Mouse (Mus musculus) heart, embryonic 11.5 days (tissue): ENCODE results near the gene Grm4. TPM values are rescaled to one million over a fixed set of nuclear protein-coding genes. Genes with fewer than 3 reads are reported as not detected.

Experiments used
- ATAC-seq: fragments of 200-750 bp; cut with Nextera tagmentation; replicated peaks from 2 replicates; pipeline ENCODE4 v1.8.0; 2017; ENCODE audit warnings: moderate library complexity; ENCODE audit not compliant: insufficient number of reproducible peaks, low FRiP score, low TSS enrichment
- H3K27ac ChIP-seq: fragments of 300-500 bp; sonication (generic); 2 replicates; pipeline ENCODE4 v1.5.1; 2014; ENCODE audit warnings: mild to moderate bottlenecking, low read depth, low read length
- H3K27me3 ChIP-seq: fragments of 300-500 bp; sonication (generic); 2 replicates; pipeline ENCODE4 v1.6.1; 2014; ENCODE audit warnings: mild to moderate bottlenecking, low read length, mixed read lengths; ENCODE audit not compliant: control insufficient read depth, insufficient read depth
- H3K36me3 ChIP-seq: fragments of 300-500 bp; sonication (generic); 2 replicates; pipeline ENCODE4 v1.6.1; 2014; ENCODE audit warnings: mild to moderate bottlenecking, low read length, moderate library complexity, mixed read lengths; ENCODE audit not compliant: control insufficient read depth, insufficient read depth
- H3K4me1 ChIP-seq: fragments of 300-500 bp; sonication (generic); 2 replicates; pipeline ENCODE4 v1.6.1; 2014; ENCODE audit warnings: low read length; ENCODE audit not compliant: control insufficient read depth, insufficient read depth
- H3K4me2 ChIP-seq: fragments of 300-500 bp; sonication (generic); 2 replicates; pipeline ENCODE4 v1.6.1; 2014; ENCODE audit warnings: mild to moderate bottlenecking, moderate library complexity
- H3K4me3 ChIP-seq: fragments of 300-500 bp; sonication (generic); 2 replicates; pipeline ENCODE4 v1.5.1; 2014; ENCODE audit warnings: low read depth, low read length
- H3K9ac ChIP-seq: fragments of 300-500 bp; sonication (generic); 2 replicates; pipeline ENCODE4 v1.6.1; 2014; ENCODE audit warnings: mild to moderate bottlenecking, low read depth, low read length, moderate library complexity
- H3K9me3 ChIP-seq: fragments of 300-500 bp; sonication (generic); replicated peaks from 2 replicates; pipeline ENCODE4 v1.6.1; 2016; ENCODE audit warnings: low read length; ENCODE audit not compliant: control insufficient read depth
- WGBS: fragments of 180-500 bp; shearing (Covaris S2); extraction: QIAGEN DNeasy Blood & Tissue Kit; methylation state at CpG from one replicate; pipeline ENCODE4 v1.1.7; 2014; ENCODE audit not compliant: insufficient replicate concordance; 5-methylcytosine and 5-hydroxymethylcytosine counted together
- polyA plus RNA-seq: library from polyadenylated mRNA; unstranded; fragments of >200 nt; fragmentation: Nextera tagmentation; extraction: Ambion mirVana; gene quantifications from 2 replicates; pipeline ENCODE4 v1.2.1, GENCODE M21; 2014

The Grm4 gene
- polyA plus RNA-seq: 0.06 and 0.07 TPM in 2 replicates

DNA sequence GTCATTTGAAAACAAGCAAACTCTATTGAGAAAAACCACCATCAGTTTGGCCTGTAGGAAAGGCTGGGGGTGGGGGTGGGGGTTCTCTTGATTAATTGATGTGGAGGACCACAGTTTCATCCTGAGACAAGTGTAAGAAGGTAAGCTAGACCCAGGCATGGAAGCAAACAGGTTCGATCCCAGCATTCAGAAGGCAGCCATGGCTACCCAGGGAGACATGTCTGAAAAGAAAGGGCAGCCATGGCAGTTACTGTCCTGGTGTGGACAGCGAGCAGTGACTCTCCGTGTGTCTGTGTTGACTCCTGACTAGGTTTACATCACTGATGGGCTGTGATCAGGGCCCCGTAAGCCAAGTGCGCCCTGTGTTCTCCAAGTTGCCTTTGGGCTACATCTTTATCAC is at the start of gene Grm4:
Gene Grm4, minus strand, starts transcription at position 101 of the 400 bp plus-strand sequence.
- no peaks in the 10 kb centered on the region for H3K36me3 ChIP-seq
- peaks cover 59% of the 10 kb centered on the region for H3K27me3 ChIP-seq
- no peak for ATAC-seq
- no peak within 1 kb of the TSS for H3K27ac ChIP-seq
- no peak within 1 kb of the TSS for H3K4me3 ChIP-seq
- H3K9me3 ChIP-seq: no peaks in the 10 kb centered on the region
- H3K9ac ChIP-seq: no peak within 1 kb of the TSS
- WGBS: 67% methylated on average over 5 of the region's 5 CpGs
- no peak within 1 kb of the TSS for H3K4me2 ChIP-seq
- no peaks in the 10 kb centered on the region for H3K4me1 ChIP-seq

DNA sequence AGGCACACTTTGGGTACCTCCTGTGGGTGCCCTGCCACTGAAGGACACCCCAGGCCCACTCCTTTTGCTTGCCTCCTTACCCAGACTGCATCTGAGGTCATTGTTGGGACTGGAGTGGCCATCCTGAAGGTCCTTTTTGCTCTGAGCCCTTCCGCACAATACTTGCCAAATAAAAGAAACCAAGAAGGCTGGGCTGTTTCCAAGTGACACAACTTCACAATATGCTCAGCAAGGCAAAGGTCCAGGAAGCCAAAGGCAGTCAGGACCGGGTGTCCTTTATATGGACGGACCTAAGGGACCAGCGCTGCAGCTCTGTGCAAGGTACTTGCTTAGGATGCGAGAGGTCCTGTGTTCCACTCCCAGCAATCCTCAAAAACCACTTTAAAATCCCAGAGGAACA is 47.0 kb upstream of the Grm4 start:
- Histone ChIP-seq H3K27me3 (no peaks in the 10 kb centered on the region), H3K9ac (no peak overlapping the region), H3K27ac (no peak overlapping the region), H3K9me3 (no peaks in the 10 kb centered on the region), H3K4me3 (no peak overlapping the region), H3K4me2 (no peak overlapping the region), H3K36me3 (no peaks in the 10 kb centered on the region), H3K4me1 (peaks cover 25% of the 10 kb centered on the region)
- 90% methylated on average over 5 of the region's 5 CpGs for WGBS
- no peak for ATAC-seq

DNA sequence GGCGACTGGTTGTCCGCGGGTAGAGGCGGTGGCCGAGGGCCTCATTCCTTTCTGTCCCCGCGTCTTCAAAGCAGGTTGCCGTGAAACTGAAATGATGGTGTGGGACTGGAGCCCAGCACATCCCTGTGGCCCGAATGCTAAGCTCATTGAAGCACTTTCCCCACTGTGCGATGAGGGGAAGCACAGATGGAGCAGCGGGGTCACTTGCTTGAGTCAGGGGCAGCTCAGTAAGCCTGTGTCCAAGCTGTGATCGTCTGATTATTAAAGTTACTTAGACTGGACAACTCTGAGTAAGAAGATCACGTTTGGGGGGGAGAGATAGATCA is 44.7 kb upstream of the Grm4 start:
- Histone ChIP-seq H3K4me2 (peak overlapping the region; percentile 93), H3K9ac (peak overlapping the region; percentile 74), H3K27ac (no peak overlapping the region), H3K4me1 (peaks cover 37% of the 10 kb centered on the region), H3K36me3 (peaks cover 5% of the 10 kb centered on the region), H3K9me3 (no peaks in the 10 kb centered on the region), H3K27me3 (no peaks in the 10 kb centered on the region), H3K4me3 (peak overlapping the region; percentile 61)
- under 1% methylated on average over 13 of the region's 13 CpGs for WGBS
- ATAC-seq: no peak

- H3K4me3 ChIP-seq: peak within 1 kb of the TSS; percentile 61
- H3K9ac ChIP-seq: peak within 1 kb of the TSS; percentile 74
- under 1% methylated on average over 57 of the region's 58 CpGs for WGBS
- H3K27ac ChIP-seq: peak within 1 kb of the TSS; percentile 12; the same call in 1 of the 2 replicates
- peak within 1 kb of the TSS; percentile 93 for H3K4me2 ChIP-seq
- H3K36me3 ChIP-seq: peaks cover 5% of the 10 kb centered on the region
- peaks cover 38% of the 10 kb centered on the region for H3K4me1 ChIP-seq
- H3K9me3 ChIP-seq: no peaks in the 10 kb centered on the region
- no peaks in the 10 kb centered on the region for H3K27me3 ChIP-seq
- ATAC-seq: peak; percentile 89
Measured at GRCm38 (mm10) chr17:27565163-27565941, 44.1 kb upstream of the Grm4 start, which contains the start of gene AI413582. TSS of gene AI413582 (minus strand) at chr17:27565756.

GRCm38 (mm10) chr17:27564391-27565162 is 43.4 kb upstream of the Grm4 start:
- Histone ChIP-seq H3K4me3 (peak overlapping the region; percentile 61), H3K9me3 (no peaks in the 10 kb centered on the region), H3K9ac (peak overlapping the region; percentile 74), H3K4me2 (peak overlapping the region; percentile 93), H3K4me1 (peaks cover 38% of the 10 kb centered on the region), H3K27me3 (no peaks in the 10 kb centered on the region), H3K27ac (no peak overlapping the region), H3K36me3 (peaks cover 5% of the 10 kb centered on the region)
- ATAC-seq: no peak
- 12% methylated on average over 20 of the region's 20 CpGs for WGBS

GRCm38 (mm10) chr17:27563771-27564244 is 42.6 kb upstream of the Grm4 start:
- H3K27ac ChIP-seq: no peak overlapping the region
- no peak overlapping the region for H3K4me3 ChIP-seq
- no peak for ATAC-seq
- no peak overlapping the region for H3K9ac ChIP-seq
- 54% methylated on average over 7 of the region's 7 CpGs for WGBS
- H3K36me3 ChIP-seq: peaks cover 5% of the 10 kb centered on the region
- H3K27me3 ChIP-seq: no peaks in the 10 kb centered on the region
- peaks cover 43% of the 10 kb centered on the region for H3K4me1 ChIP-seq
- H3K4me2 ChIP-seq: no peak overlapping the region
- no peaks in the 10 kb centered on the region for H3K9me3 ChIP-seq

DNA sequence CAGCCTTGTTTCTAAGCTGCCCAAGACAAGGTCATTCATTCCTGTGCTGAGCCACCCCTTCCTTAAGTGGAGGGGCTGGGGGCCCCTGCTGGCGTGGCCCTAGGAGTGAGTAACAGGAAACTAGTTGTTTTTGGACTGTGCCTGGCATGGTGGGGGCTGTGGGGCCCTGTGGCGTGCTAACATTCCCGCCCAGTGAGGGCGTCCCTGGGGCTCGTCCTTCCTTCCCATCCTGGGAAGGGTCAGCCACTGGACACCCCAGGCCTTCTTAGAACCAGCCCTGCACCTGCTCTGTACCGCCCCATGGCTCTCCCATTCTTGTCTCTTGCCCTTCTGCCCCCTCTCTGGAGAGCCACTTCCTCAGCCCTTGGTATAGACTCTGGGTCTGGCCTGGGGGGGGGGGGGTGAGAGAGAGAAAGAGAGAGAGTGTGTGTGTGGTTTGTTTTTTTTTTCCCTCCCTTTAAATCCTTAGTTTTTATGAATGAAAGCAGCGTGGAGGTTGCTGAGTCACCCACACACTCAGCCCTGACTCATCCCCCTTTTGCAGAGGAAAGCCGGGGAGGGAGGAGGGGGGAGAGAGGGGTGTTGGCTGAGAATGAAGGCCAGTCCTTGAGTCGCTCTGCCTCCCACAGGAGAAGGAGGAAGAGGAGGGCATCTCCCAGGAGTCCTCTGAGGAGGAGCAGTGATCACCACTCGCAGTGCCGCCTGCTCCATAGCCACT is 40.8 kb upstream of the Grm4 start:
- Histone ChIP-seq H3K4me2 (no peak overlapping the region; the same call in 1 of the 2 replicates), H3K4me1 (peaks cover 49% of the 10 kb centered on the region), H3K9ac (no peak overlapping the region), H3K27me3 (no peaks in the 10 kb centered on the region), H3K4me3 (no peak overlapping the region), H3K27ac (no peak overlapping the region), H3K9me3 (no peaks in the 10 kb centered on the region), H3K36me3 (peaks cover 5% of the 10 kb centered on the region)
- 65% methylated on average over 9 of the region's 11 CpGs for WGBS
- no peak for ATAC-seq

- Histone ChIP-seq H3K4me3 (no peak overlapping the region), H3K9ac (no peak overlapping the region), H3K27ac (no peak overlapping the region), H3K4me1 (peaks cover 41% of the 10 kb centered on the region), H3K27me3 (no peaks in the 10 kb centered on the region), H3K36me3 (peaks cover 5% of the 10 kb centered on the region), H3K9me3 (no peaks in the 10 kb centered on the region), H3K4me2 (no peak overlapping the region)
- no peak for ATAC-seq
- WGBS: 80% methylated on average over 13 of the region's 13 CpGs
Measured at GRCm38 (mm10) chr17:27560926-27561480, 39.8 kb upstream of the Grm4 start.
